Mouse (Mus musculus) mesoderm, embryonic 11.5 days (tissue): ENCODE results near the gene Qrich2.
A peak's percentile ranks its signal among the peaks of the same experiment; 100 is the strongest.

Source experiments
- DNase-seq: peaks from one replicate; pipeline ENCODE4 v3.0.0-alpha.2; 2012; ENCODE audit warnings: low read depth, low spot score

Qrich2 gene

DNA sequence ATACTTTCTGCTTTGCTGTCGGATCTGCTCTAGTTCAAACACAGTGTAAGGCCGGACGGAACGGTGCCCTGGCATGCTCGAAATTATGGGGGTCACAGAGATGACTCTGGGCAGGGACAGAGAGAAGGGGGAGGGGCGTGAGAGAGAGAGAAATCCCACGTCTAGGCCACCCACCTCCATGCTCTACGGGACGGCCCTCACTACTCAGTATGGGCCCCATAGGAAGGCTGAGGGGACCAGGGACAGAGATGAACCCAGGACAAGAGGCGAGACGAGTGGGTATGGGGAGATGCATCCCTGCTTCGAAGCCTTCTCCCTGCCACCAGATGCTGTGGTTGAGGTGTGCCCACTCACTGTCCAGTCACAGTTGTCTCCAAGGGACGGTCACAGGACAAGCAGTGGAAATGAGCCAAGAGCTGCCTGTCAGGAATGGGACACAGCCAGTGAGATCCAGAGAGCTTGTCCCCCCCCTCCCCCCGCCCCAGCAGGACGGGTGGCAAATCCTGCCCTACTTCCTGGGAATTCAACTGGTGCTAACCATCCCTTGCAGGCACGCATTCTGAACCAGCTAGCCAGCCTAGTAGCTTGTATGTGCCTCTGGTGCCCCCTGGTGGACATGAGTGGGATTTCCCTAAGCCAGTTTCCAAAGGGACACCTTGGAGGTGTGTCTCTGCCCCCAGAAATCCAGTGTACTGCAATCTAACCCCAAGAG lies 20.3 kb downstream of the Qrich2 start:
- peak; percentile 92 for DNase-seq

- DNase-seq, result no peak
Measured at GRCm38 (mm10) chr11:116443935-116444334, 22.1 kb downstream of the Qrich2 start.

GRCm38 (mm10) chr11:116443311-116443710 lies 22.7 kb downstream of the Qrich2 start:
- no peak for DNase-seq

DNA sequence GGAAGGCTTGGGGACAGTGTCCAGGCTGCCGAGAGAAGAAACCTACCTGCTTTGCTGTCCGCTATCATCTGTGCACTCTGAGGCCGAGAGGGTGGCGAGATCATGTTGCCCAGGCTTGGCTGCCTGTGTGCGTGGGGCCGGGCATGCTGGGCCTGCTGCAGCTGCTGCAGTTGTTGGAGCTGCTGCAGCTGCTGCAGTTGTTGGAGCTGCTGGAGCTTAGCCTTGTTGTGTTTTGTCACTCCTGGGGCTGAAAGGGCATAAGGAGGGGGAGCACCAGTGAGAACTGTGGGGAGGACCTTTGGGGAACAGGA lies 23.2 kb downstream of the Qrich2 start:
- no peak for DNase-seq

DNA sequence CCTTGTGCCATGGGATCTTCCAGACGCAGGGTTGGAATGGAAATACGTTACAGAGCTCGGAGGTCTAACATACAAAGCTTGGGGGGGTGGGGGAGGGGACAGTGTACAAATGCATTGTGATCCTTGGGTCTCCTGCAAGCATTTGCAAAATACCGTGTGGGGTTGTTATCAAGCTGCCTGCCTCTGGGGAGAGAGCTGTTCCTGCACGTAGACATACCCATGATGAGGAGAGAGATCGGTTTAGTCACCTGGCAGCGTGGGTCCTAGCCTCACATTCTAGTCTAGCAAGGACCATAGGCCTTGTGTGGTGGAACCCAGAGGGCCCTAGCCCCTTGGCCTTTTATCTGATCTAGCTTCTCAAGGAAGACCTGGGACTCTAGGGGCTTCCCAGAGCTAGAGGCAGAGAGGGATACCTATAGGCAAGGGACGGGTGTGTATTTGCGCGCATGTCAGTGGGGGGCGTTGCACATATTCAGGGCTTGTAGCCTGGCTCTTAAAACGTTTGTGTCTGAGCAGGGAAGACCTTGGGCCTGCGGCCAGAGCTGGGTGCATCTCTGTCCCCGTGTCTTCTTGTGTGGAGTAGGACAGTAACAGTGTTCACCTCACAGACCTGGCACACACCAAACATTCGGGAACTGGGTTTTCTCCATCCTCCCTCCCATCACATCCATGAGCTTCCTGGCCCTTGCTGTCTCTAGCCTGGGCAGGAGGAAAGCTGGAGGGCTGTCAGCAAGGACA lies 23.7 kb downstream of the Qrich2 start:
- no peak for DNase-seq

- no peak for DNase-seq
Measured at GRCm38 (mm10) chr11:116440408-116441068, 25.5 kb downstream of the Qrich2 start.

GRCm38 (mm10) chr11:116439269-116440240 lies 26.5 kb downstream of the Qrich2 start:
- DNase-seq, result no peak

- DNase-seq, result no peak
Measured at GRCm38 (mm10) chr11:116437541-116437940, 28.5 kb downstream of the Qrich2 start.

- no peak for DNase-seq
Measured at GRCm38 (mm10) chr11:116436725-116437331, 29.2 kb downstream of the Qrich2 start.

DNA sequence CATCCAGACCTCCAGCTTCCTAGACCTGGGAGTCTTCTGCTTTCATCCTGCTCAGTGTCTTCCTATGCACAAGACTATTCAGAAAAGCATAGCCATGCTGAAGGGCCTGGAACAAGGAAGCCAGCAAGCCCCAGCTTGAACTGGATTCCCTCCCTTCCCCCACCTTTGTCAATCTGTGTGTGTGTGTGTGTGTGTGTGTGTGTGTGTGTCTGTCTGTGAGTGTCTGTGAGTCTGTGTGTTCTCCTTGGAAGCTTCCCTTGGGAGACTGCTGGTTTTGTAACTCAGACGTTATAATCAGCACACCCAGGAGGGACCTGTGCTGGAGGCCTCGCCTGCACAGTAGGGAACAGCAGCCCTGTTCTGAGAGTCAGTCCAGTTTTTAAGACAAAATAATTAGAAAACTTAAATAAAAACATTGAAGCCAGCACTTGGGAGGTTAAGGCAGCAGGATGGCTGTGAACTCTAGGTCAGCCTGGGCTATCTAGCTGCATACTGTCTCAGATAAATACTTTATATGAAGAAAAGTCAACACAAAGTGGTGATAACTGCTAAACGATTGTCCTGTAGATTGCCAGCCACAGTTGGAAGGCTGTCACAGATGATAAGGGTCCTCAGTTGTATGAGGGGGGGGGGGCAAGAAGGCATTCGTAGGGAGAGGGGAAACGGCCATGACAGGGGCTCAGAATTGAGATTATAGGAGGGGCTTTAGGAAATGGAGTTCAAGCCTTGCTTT lies 29.9 kb downstream of the Qrich2 start:
- DNase-seq, result no peak

DNA sequence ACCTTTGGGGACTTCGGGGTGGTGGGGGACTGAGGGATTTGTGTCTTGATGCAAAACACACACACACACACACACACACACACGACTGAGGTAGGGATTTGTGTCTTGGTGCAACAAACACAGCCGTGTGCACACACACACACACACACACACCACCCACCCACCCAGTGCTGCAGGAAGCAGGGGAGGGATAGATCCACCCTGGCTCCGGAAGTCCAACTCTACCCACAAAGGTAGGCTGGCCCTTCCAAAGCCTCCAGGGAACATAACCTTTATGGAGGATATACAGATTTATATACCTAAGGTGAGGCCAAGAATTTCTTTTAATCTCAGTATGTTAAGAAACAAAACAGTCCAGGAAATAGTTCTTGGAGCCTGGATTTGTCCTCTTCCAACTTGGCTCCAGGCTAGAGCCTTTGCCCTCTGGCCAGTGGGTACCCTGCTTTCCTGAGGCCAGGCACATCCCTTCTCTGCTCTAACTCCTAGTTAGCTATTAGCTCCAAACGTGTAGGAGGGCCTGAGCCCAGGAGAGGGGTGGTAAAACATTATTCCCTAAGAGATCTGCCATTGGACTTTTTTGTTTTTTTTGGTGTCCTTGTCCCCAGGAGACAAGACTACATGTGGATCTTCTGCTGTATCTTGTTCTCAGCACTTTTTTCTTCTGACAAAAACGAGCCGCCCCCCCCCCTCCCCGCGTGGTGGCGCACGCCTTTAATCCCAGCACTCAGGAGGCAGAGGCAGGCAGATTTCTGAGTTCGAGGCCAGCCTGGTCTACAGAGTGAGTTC lies 30.9 kb downstream of the Qrich2 start:
- DNase-seq, result no peak

- DNase-seq, result peak; percentile 61
Measured at GRCm38 (mm10) chr11:116434287-116434966, 31.6 kb downstream of the Qrich2 start.

GRCm38 (mm10) chr11:116433356-116434286 lies 32.4 kb downstream of the Qrich2 start, which contains the start of gene Ubald2:
Gene Ubald2 (plus strand): TSS chr11:116434094.
- peak; percentile 100 for DNase-seq

- no peak for DNase-seq
Measured at GRCm38 (mm10) chr11:116432593-116433355, 33.3 kb downstream of the Qrich2 start.

DNA sequence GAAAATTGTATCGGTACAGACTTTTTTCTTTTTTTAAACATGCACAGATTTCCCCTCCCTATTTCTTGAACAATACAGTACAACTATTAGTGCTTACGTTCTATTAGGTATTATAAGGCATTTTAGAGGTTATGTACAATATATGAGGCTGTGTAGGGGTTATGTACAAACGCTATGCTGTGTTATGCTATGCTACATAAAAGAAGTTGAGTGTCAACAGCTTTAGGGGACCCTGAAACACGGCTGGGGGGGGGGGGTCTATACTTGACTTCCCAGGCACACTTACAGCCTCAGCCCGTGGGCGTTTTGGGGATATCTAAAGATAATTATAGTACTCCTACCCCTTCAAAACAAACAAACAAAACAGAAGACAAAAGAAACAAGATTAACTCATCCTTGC lies 33.9 kb downstream of the Qrich2 start:
- DNase-seq, result no peak

DNA sequence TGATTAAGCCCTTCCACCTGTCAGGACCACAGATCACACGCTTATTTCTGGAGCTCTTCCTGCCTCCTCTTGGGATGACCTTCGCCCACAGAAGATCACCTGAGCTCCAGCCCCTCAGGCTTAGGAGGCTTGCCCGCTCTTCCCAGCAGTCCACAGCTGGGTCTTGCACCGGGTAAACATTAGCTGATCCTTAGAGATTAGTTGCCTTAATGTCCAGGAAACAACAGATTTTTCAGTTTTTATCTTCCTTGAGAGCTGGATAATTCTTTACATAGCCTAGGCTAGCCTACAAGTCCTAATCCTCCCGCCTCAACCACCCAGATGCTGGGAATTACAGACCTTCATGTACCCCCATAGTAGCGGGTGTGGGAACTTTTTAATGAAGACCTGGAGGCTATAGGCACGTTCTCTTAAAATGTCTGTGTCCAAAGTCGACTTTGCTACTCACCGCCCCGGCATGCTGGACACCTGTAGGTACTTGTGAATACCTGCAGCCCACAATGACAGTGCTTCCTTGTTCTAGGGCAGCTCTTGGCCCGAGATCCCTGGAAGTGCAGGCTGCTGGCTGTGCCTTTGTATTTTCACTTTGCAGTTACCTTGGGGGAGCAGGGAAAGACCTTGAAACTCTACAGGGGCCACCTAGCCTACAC lies 34.5 kb downstream of the Qrich2 start:
- DNase-seq, result no peak
